Mouse (Mus musculus) neutrophil, adult 65 days (primary cell): ENCODE data around the gene Zfp57. TPM values are rescaled to one million over a fixed set of nuclear protein-coding genes. Genes with fewer than 3 reads are reported as not detected.

Experiments used
- total RNA-seq: library from RNA; stranded (reverse); gene quantifications from 2 replicates; pipeline ENCODE4 v1.2.4, GENCODE M21; 2023

Gene Zfp57
- total RNA-seq, result not detected in 2 replicates

GRCm38 (mm10) chr17:37000863-37001262 is at the start of gene Zfp57:
Zfp57 (plus strand) TSS chr17:37001163.

GRCm38 (mm10) chr17:36957999-36958743 is 42.8 kb upstream of the Zfp57 start, which contains the start of the genes Znrd1 and Znrd1as:
Znrd1 (minus strand) TSS chr17:36958559.
Znrd1as (plus strand) TSS chr17:36958592.

GRCm38 (mm10) chr17:36981221-36981813 is 19.6 kb upstream of the Zfp57 start, which contains the start of gene 2410137M14Rik:
2410137M14Rik (minus strand) TSS chr17:36981237.

DNA sequence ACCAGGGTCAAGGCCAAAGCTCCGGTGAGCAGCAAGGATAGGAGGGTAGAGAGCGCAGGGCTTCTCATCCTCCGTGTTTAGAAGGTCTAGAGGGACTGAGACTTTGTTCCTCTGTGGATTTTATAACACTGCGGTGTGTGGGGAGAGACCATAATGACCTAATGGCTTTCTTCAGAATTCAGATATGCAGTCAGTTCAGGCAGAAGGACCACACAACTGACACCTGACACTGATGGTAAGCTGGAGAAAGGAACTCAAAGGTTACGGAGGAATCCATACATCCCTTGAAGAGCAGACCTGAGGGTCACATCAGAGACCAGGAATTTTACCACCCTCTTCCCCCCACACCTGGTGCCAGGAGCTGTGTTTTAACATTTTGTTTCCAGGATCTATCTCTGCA is 11.5 kb upstream of the Zfp57 start, which contains the start of gene H2-M5:
TSS of gene H2-M5 (minus strand) at position 101 of the 400 bp plus-strand sequence.

GRCm38 (mm10) chr17:37022628-37023576 is 21.9 kb downstream of the Zfp57 start, which contains the start of gene Mog:
Mog (minus strand) TSS chr17:37023398.

GRCm38 (mm10) chr17:37045611-37046311 is 44.8 kb downstream of the Zfp57 start, which contains the start of gene Gabbr1:
Gabbr1 (plus strand) TSS chr17:37045966.

Other genes starting within 250 kb of the Zfp57 start
- gene H2-M10.5, start 228.3 kb upstream of the Zfp57 start, total RNA-seq, result not detected in 2 replicates
- gene H2-M10.6, start 189.0 kb upstream of the Zfp57 start, total RNA-seq, result not detected in 2 replicates
- 39.9 and 52.2 TPM in 2 replicates for gene Trim26, start 164.0 kb upstream of the Zfp57 start, total RNA-seq
- not detected in 2 replicates for gene Trim15, start 134.0 kb upstream of the Zfp57 start, total RNA-seq
- gene Trim10, start 131.6 kb upstream of the Zfp57 start, total RNA-seq, result 0.52 TPM in 1 of 2 replicates, not detected in the other
- not detected in 2 replicates for gene Trim40, start 111.0 kb upstream of the Zfp57 start, total RNA-seq
- gene Trim31, start 103.0 kb upstream of the Zfp57 start, total RNA-seq, result not detected in 2 replicates
- not detected in 2 replicates for gene Rnf39, start 58.2 kb upstream of the Zfp57 start, total RNA-seq
- 20.5 and 35.8 TPM in 2 replicates for gene Ppp1r11, start 49.4 kb upstream of the Zfp57 start, total RNA-seq
- 30.9 and 36.7 TPM in 2 replicates for gene Znrd1, start 42.6 kb upstream of the Zfp57 start, total RNA-seq
- gene Znrd1as, start 42.6 kb upstream of the Zfp57 start, total RNA-seq, result 0.68 and 1.2 TPM in 2 replicates
- not detected in 2 replicates for gene 2410137M14Rik, start 19.9 kb upstream of the Zfp57 start, total RNA-seq
- not detected in 2 replicates for gene H2-M5, start 11.6 kb upstream of the Zfp57 start, total RNA-seq
- gene Mog, start 22.2 kb downstream of the Zfp57 start, total RNA-seq, result not detected in 2 replicates
- 148 and 221 TPM in 2 replicates for gene Gabbr1, start 44.8 kb downstream of the Zfp57 start, total RNA-seq
- not detected in 2 replicates for gene Olfr90, start 87.3 kb downstream of the Zfp57 start, total RNA-seq
- gene Olfr91, start 97.1 kb downstream of the Zfp57 start, total RNA-seq, result not detected in 2 replicates
- gene Olfr92, start 118.9 kb downstream of the Zfp57 start, total RNA-seq, result not detected in 2 replicates
- not detected in 2 replicates for gene Olfr93, start 160.3 kb downstream of the Zfp57 start, total RNA-seq
- gene Ubd, start 192.7 kb downstream of the Zfp57 start, total RNA-seq, result not detected in 2 replicates
- not detected in 2 replicates for gene Olfr94, start 199.8 kb downstream of the Zfp57 start, total RNA-seq
- gene Olfr95, start 212.0 kb downstream of the Zfp57 start, total RNA-seq, result not detected in 2 replicates
- gene Olfr96, start 219.0 kb downstream of the Zfp57 start, total RNA-seq, result not detected in 2 replicates
- gene Olfr97, start 236.2 kb downstream of the Zfp57 start, total RNA-seq, result not detected in 2 replicates